Mouse (Mus musculus): ENCODE data around the gene Copz2. TPM values are rescaled to one million over a fixed set of nuclear protein-coding genes. Genes with fewer than 3 reads are reported as not detected.

Copz2 gene
- polyA plus RNA-seq, 1 experiment from 2014 or later = 136 TPM

DNA sequence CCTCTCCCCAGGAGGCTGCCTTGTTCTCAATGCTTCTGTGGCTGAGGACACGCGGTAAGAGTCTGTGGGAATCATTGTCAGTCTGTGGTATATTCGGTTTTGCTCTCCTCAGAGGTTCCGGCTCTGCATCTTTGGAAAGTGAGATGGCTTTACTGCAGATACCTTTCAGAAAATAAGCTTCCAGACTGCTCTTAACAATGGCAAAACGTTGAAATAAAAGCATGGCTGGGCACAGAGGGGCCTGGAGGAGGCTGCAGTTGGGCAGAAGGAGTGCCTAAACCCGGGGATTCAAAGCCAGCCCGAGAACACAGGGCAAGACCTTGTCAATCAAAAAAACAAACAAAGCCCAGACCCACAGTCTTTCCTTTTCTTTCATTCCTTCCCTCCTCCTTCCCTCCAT, 29.7 kb downstream of the Copz2 start:
- Histone ChIP-seq H3K4me1 (ENCODE audit: control insufficient read depth, insufficient read depth, low read length) (peaks cover 7% of the 10 kb centered on the region), H3K4me3 (replicated peaks; ENCODE audit: low read length) (no peak overlapping the region), H3K9ac (ENCODE audit: low read length) (no peak overlapping the region), H3K4me2 (ENCODE audit: low read depth, low read length) (no peak overlapping the region), H3K27me3 (ENCODE audit: control insufficient read depth, insufficient read depth, low read length) (peaks cover 3% of the 10 kb centered on the region; the same call in 1 of the 2 replicates), H3K27ac (ENCODE audit: low read length) (no peak overlapping the region), H3K9me3 (replicated peaks; ENCODE audit: control insufficient read depth, low read length) (no peaks in the 10 kb centered on the region), H3K36me3 (ENCODE audit: control insufficient read depth, insufficient read depth, low read length) (no peaks in the 10 kb centered on the region)
- 42% methylated on average over 7 of the region's 7 CpGs for WGBS
- ATAC-seq (ENCODE audit: insufficient read depth, low FRiP score) = no peak

GRCm38 (mm10) chr11:96880296-96880695, 30.6 kb downstream of the Copz2 start:
- no peak for ATAC-seq (ENCODE audit: insufficient read depth, low FRiP score)
- H3K36me3 ChIP-seq (ENCODE audit: control insufficient read depth, insufficient read depth, low read length) = no peaks in the 10 kb centered on the region
- no peaks in the 10 kb centered on the region for H3K9me3 ChIP-seq (replicated peaks; ENCODE audit: control insufficient read depth, low read length)
- H3K27me3 ChIP-seq (ENCODE audit: control insufficient read depth, insufficient read depth, low read length) = 0 out of 2 replicates have a peak, but pooled peaks cover 3% of the 10 kb centered on the region
- H3K4me3 ChIP-seq (replicated peaks; ENCODE audit: low read length) = no peak overlapping the region
- 77% methylated on average over 9 of the region's 9 CpGs for WGBS
- no peak overlapping the region for H3K9ac ChIP-seq (ENCODE audit: low read length)
- H3K4me2 ChIP-seq (ENCODE audit: low read depth, low read length) = no peak overlapping the region
- H3K4me1 ChIP-seq (ENCODE audit: control insufficient read depth, insufficient read depth, low read length) = peaks cover 7% of the 10 kb centered on the region
- no peak overlapping the region for H3K27ac ChIP-seq (ENCODE audit: low read length)

DNA sequence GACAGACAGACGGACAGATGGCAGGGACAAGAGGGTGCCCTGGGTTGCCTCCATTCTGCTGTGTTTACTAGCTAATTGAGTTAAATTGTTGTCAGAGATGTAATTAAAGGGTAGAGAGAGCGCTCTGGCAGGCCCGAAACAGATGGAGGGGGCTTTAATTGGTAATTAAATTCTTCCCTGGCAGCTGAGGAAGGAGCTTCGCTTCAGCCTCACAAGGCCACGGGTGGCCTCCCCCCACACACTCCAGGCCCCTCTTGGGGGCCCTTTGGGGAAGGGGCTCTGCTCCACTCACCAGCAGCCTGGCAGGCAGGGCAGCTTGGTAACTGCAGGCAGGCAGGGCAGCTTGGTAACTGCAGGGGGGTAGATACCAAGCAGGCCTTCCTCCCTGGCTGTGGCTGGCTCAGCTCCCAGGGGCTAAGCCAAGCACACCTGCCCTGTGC, 36.3 kb downstream of the Copz2 start:
- H3K4me1 ChIP-seq (ENCODE audit: control insufficient read depth, insufficient read depth, low read length) = no peaks in the 10 kb centered on the region
- no peaks in the 10 kb centered on the region for H3K9me3 ChIP-seq (replicated peaks; ENCODE audit: control insufficient read depth, low read length)
- no peaks in the 10 kb centered on the region for H3K27me3 ChIP-seq (ENCODE audit: control insufficient read depth, insufficient read depth, low read length)
- no peak overlapping the region for H3K4me3 ChIP-seq (replicated peaks; ENCODE audit: low read length)
- WGBS = 49% methylated on average over 5 of the region's 5 CpGs
- peak overlapping the region; percentile 29; the same call in 1 of the 2 replicates for H3K27ac ChIP-seq (ENCODE audit: low read length)
- ATAC-seq (ENCODE audit: insufficient read depth, low FRiP score) = peak; percentile 21; the same call in 1 of the 2 replicates
- no peak overlapping the region for H3K9ac ChIP-seq (ENCODE audit: low read length)
- H3K36me3 ChIP-seq (ENCODE audit: control insufficient read depth, insufficient read depth, low read length) = no peaks in the 10 kb centered on the region
- no peak overlapping the region for H3K4me2 ChIP-seq (ENCODE audit: low read depth, low read length)

GRCm38 (mm10) chr11:96886942-96887546, 37.4 kb downstream of the Copz2 start:
- 76% methylated on average over 8 of the region's 8 CpGs for WGBS
- H3K36me3 ChIP-seq (ENCODE audit: control insufficient read depth, insufficient read depth, low read length) = no peaks in the 10 kb centered on the region
- H3K27ac ChIP-seq (ENCODE audit: low read length) = peak overlapping the region; percentile 29; the same call in 1 of the 2 replicates
- no peak overlapping the region for H3K9ac ChIP-seq (ENCODE audit: low read length)
- H3K4me3 ChIP-seq (replicated peaks; ENCODE audit: low read length) = no peak overlapping the region
- no peaks in the 10 kb centered on the region for H3K27me3 ChIP-seq (ENCODE audit: control insufficient read depth, insufficient read depth, low read length)
- no peak for ATAC-seq (ENCODE audit: insufficient read depth, low FRiP score)
- H3K9me3 ChIP-seq (replicated peaks; ENCODE audit: control insufficient read depth, low read length) = no peaks in the 10 kb centered on the region
- no peak overlapping the region for H3K4me2 ChIP-seq (ENCODE audit: low read depth, low read length)
- H3K4me1 ChIP-seq (ENCODE audit: control insufficient read depth, insufficient read depth, low read length) = no peaks in the 10 kb centered on the region

DNA sequence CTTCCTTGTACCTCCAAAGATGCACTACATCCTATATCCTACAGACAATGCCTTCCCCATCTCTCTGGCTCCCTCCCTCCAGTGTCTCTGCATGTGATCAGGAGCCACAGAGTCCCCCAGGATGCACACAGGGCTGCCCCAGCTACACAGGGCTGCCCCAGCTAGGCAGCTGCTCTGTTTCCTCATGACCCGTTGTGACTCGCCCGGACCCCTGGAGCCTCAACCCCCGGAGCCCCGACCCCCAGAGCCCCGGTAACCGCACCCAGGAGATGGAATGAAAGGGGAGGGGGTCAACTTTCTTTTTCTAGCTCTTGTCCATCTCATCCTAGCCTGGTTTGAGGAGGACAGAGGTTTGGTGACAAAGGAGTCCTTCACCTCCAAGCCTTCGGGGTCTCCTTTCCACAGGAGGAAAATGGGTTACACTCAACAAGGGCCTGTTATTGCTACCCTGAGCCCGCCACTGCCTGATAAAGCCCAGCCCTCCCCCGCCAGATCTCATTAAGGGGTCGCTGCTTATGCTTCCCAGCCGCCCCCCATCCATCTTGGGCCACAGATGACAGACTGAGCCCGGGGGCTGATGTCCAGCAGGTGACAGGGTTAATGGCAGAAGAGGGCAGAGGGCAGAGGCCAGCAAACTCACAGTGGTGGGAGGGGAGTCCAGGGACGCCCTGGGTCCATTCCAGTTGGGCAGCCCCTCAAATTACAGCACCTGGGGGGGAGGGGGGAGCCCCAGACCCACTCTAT, 42.3 kb downstream of the Copz2 start:
- H3K27ac ChIP-seq (ENCODE audit: low read length) = no peak overlapping the region
- ATAC-seq (ENCODE audit: insufficient read depth, low FRiP score) = no peak
- no peak overlapping the region for H3K4me2 ChIP-seq (ENCODE audit: low read depth, low read length)
- no peak overlapping the region; the same call in 1 of the 2 replicates for H3K9ac ChIP-seq (ENCODE audit: low read length)
- no peaks in the 10 kb centered on the region for H3K4me1 ChIP-seq (ENCODE audit: control insufficient read depth, insufficient read depth, low read length)
- H3K27me3 ChIP-seq (ENCODE audit: control insufficient read depth, insufficient read depth, low read length) = no peaks in the 10 kb centered on the region
- H3K9me3 ChIP-seq (replicated peaks; ENCODE audit: control insufficient read depth, low read length) = no peaks in the 10 kb centered on the region
- WGBS = 27% methylated on average over 14 of the region's 14 CpGs
- no peaks in the 10 kb centered on the region for H3K36me3 ChIP-seq (ENCODE audit: control insufficient read depth, insufficient read depth, low read length)
- H3K4me3 ChIP-seq (replicated peaks; ENCODE audit: low read length) = no peak overlapping the region

- no peaks in the 10 kb centered on the region for H3K9me3 ChIP-seq (replicated peaks; ENCODE audit: control insufficient read depth, low read length)
- H3K4me1 ChIP-seq (ENCODE audit: control insufficient read depth, insufficient read depth, low read length) = no peaks in the 10 kb centered on the region
- 60% methylated on average over 11 of the region's 11 CpGs for WGBS
- H3K27ac ChIP-seq (ENCODE audit: low read length) = no peak overlapping the region
- H3K27me3 ChIP-seq (ENCODE audit: control insufficient read depth, insufficient read depth, low read length) = no peaks in the 10 kb centered on the region
- no peak overlapping the region; the same call in 1 of the 2 replicates for H3K9ac ChIP-seq (ENCODE audit: low read length)
- H3K4me2 ChIP-seq (ENCODE audit: low read depth, low read length) = no peak overlapping the region
- no peaks in the 10 kb centered on the region for H3K36me3 ChIP-seq (ENCODE audit: control insufficient read depth, insufficient read depth, low read length)
- ATAC-seq (ENCODE audit: insufficient read depth, low FRiP score) = no peak
- H3K4me3 ChIP-seq (replicated peaks; ENCODE audit: low read length) = no peak overlapping the region
Measured at GRCm38 (mm10) chr11:96893203-96893842, 43.7 kb downstream of the Copz2 start.

GRCm38 (mm10) chr11:96895886-96896285, 46.2 kb downstream of the Copz2 start:
- no peaks in the 10 kb centered on the region for H3K36me3 ChIP-seq (ENCODE audit: control insufficient read depth, insufficient read depth, low read length)
- no peaks in the 10 kb centered on the region for H3K27me3 ChIP-seq (ENCODE audit: control insufficient read depth, insufficient read depth, low read length)
- no peak overlapping the region for H3K9ac ChIP-seq (ENCODE audit: low read length)
- H3K4me2 ChIP-seq (ENCODE audit: low read depth, low read length) = no peak overlapping the region
- no peak for ATAC-seq (ENCODE audit: insufficient read depth, low FRiP score)
- WGBS = 78% methylated on average over 4 of the region's 4 CpGs
- no peaks in the 10 kb centered on the region for H3K4me1 ChIP-seq (ENCODE audit: control insufficient read depth, insufficient read depth, low read length)
- H3K4me3 ChIP-seq (replicated peaks; ENCODE audit: low read length) = no peak overlapping the region
- H3K9me3 ChIP-seq (replicated peaks; ENCODE audit: control insufficient read depth, low read length) = no peaks in the 10 kb centered on the region
- H3K27ac ChIP-seq (ENCODE audit: low read length) = no peak overlapping the region

DNA sequence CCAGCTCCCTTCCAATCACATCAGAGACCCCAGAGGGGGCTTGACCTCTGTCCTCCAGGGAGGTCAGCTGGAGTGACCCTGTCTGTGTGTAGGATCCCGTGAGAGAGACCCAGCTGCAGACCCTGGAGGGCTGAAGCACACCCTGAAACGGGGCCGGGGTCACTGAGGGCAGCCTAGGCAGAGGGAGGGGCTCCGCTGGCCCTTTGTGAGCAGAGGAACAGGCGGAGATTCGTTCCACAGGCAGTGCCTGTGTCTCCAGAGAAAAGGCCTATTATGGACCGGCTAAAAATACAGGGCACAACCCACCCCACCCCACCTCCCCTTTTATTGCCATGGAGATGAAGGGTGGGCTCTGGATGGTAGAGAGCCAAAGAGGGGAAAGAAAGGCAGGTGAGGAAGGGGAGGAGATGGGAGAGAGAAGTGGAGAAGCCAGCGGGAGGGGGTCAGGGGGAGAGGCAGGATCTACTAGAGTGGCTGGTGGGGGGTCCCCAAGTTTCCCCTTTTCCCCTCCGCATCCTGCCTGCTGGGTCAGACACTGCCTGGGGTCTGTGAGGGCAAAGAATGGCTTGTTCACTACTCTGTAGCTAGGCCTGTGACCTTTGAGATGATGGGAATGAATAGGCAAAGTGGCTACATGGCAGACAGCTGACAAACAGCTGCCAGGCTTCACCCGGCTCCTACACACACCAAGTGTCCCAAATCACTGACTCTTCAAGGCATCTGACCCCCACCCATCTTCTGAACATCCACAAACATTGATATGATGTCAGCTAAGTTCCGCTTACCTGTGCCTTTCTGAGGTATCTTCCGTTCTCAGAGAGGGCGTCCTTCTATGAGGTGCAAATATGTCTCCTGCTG, 50.0 kb downstream of the Copz2 start:
- WGBS = 47% methylated on average over 13 of the region's 13 CpGs
- Histone ChIP-seq H3K4me3 (replicated peaks; ENCODE audit: low read length) (no peak overlapping the region), H3K27ac (ENCODE audit: low read length) (no peak overlapping the region), H3K36me3 (ENCODE audit: control insufficient read depth, insufficient read depth, low read length) (no peaks in the 10 kb centered on the region), H3K4me2 (ENCODE audit: low read depth, low read length) (no peak overlapping the region), H3K9me3 (replicated peaks; ENCODE audit: control insufficient read depth, low read length) (no peaks in the 10 kb centered on the region), H3K27me3 (ENCODE audit: control insufficient read depth, insufficient read depth, low read length) (no peaks in the 10 kb centered on the region), H3K4me1 (ENCODE audit: control insufficient read depth, insufficient read depth, low read length) (peaks cover 10% of the 10 kb centered on the region), H3K9ac (ENCODE audit: low read length) (no peak overlapping the region)
- peak; percentile 37; the same call in 1 of the 2 replicates for ATAC-seq (ENCODE audit: insufficient read depth, low FRiP score)
